Mouse (Mus musculus) cortical plate, adult 2 months (tissue): Measurements from ENCODE around the gene Tnfaip8l2. TPM values are rescaled to one million over a fixed set of nuclear protein-coding genes. Genes with fewer than 3 reads are reported as not detected.

Experiments
- H3K27ac ChIP-seq: fragments of 200-500 bp; 2 replicates; pipeline ENCODE4 v1.5.1; 2012; ENCODE audit warnings: low read length, control low read depth, inconsistent platforms; ENCODE audit not compliant: insufficient read depth
- H3K4me1 ChIP-seq: fragments of 200-500 bp; 2 replicates; pipeline ENCODE4 v1.6.1; 2011; ENCODE audit warnings: low read length; ENCODE audit not compliant: control insufficient read depth, insufficient read depth
- H3K4me3 ChIP-seq: fragments of 200-500 bp; 2 replicates; pipeline ENCODE4 v1.5.1; 2011; ENCODE audit warnings: mild to moderate bottlenecking, low read length, control low read depth; ENCODE audit not compliant: insufficient read depth
- CTCF ChIP-seq: fragments of 200-500 bp; IDR thresholded peaks from 2 replicates; pipeline ENCODE4 v1.5.1; 2011; ENCODE audit warnings: mild to moderate bottlenecking, control low read depth, low read length; ENCODE audit not compliant: insufficient read depth; ENCODE audit errors: extremely low read depth
- POLR2A ChIP-seq: fragments of 200-500 bp; IDR thresholded peaks from 2 replicates; pipeline ENCODE4 v1.6.1; 2011; ENCODE audit warnings: mild to moderate bottlenecking, low read length, control low read depth; ENCODE audit not compliant: insufficient read depth; ENCODE audit errors: extremely low read depth
- polyA plus RNA-seq: library from polyadenylated mRNA; depleted of rRNA; stranded (reverse); fragments of >200 nt; gene quantifications from 2 replicates; pipeline ENCODE4 v1.2.3, GENCODE M21; 2012

Gene Tnfaip8l2
- polyA plus RNA-seq, 1 experiment, result 5.1 TPM

GRCm38 (mm10) chr3:95161041-95161551, 18.9 kb upstream of the Tnfaip8l2 start:
- Histone ChIP-seq H3K27ac (no peak overlapping the region), H3K4me3 (peak overlapping the region; percentile 99), H3K4me1 (peaks cover 3% of the 10 kb centered on the region; the same call in 1 of the 2 replicates)
- TF ChIP-seq POLR2A (no peak), CTCF (no peak)

GRCm38 (mm10) chr3:95159987-95160963, 18.1 kb upstream of the Tnfaip8l2 start, which contains the start of gene Sema6c:
Gene Sema6c, plus strand, starts transcription at chr3:95160457.
- no peak for TF ChIP-seq CTCF
- peak; percentile 91 for TF ChIP-seq POLR2A
- H3K4me1 ChIP-seq, result peaks cover 3% of the 10 kb centered on the region; the same call in 1 of the 2 replicates

GRCm38 (mm10) chr3:95159511-95159986, 17.4 kb upstream of the Tnfaip8l2 start:
- TF ChIP-seq CTCF (no peak), POLR2A (no peak)
- H3K27ac ChIP-seq, result no peak overlapping the region

More at GRCm38 (mm10) chr3:95159987-95160963, 18.1 kb upstream of the Tnfaip8l2 start, which contains the start of gene Sema6c:
- Histone ChIP-seq H3K4me3 (peak within 1 kb of the TSS; percentile 99), H3K27ac (no peak within 1 kb of the TSS)

GRCm38 (mm10) chr3:95153874-95154273, 11.7 kb upstream of the Tnfaip8l2 start:
- Histone ChIP-seq H3K27ac (no peak overlapping the region), H3K4me3 (no peak overlapping the region), H3K4me1 (no peaks in the 10 kb centered on the region)
- TF ChIP-seq POLR2A, result no peak
- peak; percentile 53 for TF ChIP-seq CTCF

More at GRCm38 (mm10) chr3:95159511-95159986, 17.4 kb upstream of the Tnfaip8l2 start:
- H3K4me1 ChIP-seq, result peaks cover 3% of the 10 kb centered on the region; the same call in 1 of the 2 replicates
- H3K4me3 ChIP-seq, result peak overlapping the region; percentile 99

DNA sequence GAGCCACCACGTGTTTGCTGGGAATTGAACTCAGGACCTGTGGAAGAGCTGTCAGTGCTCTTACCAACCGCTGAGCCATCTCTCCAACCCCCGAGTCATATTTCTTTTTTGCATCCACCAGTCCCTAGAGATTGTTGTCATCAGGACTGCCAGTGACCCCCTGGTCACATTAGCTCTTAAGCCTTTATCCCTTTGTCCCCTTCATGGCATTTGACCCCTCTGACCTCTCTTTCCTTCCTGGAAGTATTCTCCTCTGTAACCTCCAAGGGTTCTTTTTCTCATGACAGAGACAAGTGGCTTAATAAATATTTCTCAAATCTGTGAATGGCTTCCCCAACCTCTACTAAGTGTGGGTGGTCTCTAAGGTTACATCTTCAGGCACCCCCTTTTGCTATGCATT, 5.8 kb upstream of the Tnfaip8l2 start:
- Histone ChIP-seq H3K27ac (no peak overlapping the region), H3K4me1 (no peaks in the 10 kb centered on the region), H3K4me3 (no peak overlapping the region)
- TF ChIP-seq CTCF (no peak), POLR2A (no peak)

- no peak overlapping the region for H3K27ac ChIP-seq
- TF ChIP-seq CTCF, result peak; percentile 96
- no peak for TF ChIP-seq POLR2A
These were observed 454 bp upstream of the Tnfaip8l2 start for GRCm38 (mm10) chr3:95142617-95143011.

GRCm38 (mm10) chr3:95141474-95141873, 686 bp downstream of the Tnfaip8l2 start:
- Histone ChIP-seq H3K27ac (no peak overlapping the region), H3K4me3 (no peak overlapping the region; the same call in 1 of the 2 replicates), H3K4me1 (no peaks in the 10 kb centered on the region)
- no peak for TF ChIP-seq CTCF
- no peak for TF ChIP-seq POLR2A

More at GRCm38 (mm10) chr3:95142617-95143011, 454 bp upstream of the Tnfaip8l2 start:
- Histone ChIP-seq H3K4me3 (no peak overlapping the region), H3K4me1 (no peaks in the 10 kb centered on the region)

GRCm38 (mm10) chr3:95140795-95141194, 1.4 kb downstream of the Tnfaip8l2 start:
- TF ChIP-seq CTCF (no peak), POLR2A (no peak)
- no peak overlapping the region for H3K4me3 ChIP-seq
- H3K27ac ChIP-seq, result no peak overlapping the region
- H3K4me1 ChIP-seq, result no peaks in the 10 kb centered on the region

GRCm38 (mm10) chr3:95140289-95140595, 1.9 kb downstream of the Tnfaip8l2 start:
- TF ChIP-seq POLR2A (no peak), CTCF (no peak)
- H3K27ac ChIP-seq, result no peak overlapping the region
- H3K4me3 ChIP-seq, result no peak overlapping the region

More at GRCm38 (mm10) chr3:95140289-95140595, 1.9 kb downstream of the Tnfaip8l2 start:
- H3K4me1 ChIP-seq, result no peaks in the 10 kb centered on the region
